Mouse (Mus musculus) kidney, embryonic 15.5 days (tissue): ENCODE data around the gene Gamt. TPM values are rescaled to one million over a fixed set of nuclear protein-coding genes. Genes with fewer than 3 reads are reported as not detected.
"Not testable (repeated sequence)": the region's sequence is repeated elsewhere in the genome, so short reads cannot be mapped to it uniquely, and the experiment has no call there.

Experiments used
- ATAC-seq: fragments of 200-750 bp; cut with Nextera tagmentation; replicated peaks from 2 replicates; pipeline ENCODE4 v1.8.0; 2017; ENCODE audit warnings: moderate TSS enrichment; ENCODE audit not compliant: low FRiP score
- H3K27ac ChIP-seq: fragments of 300-500 bp; sonication (generic); 2 replicates; pipeline ENCODE4 v1.5.1; 2015; ENCODE audit warnings: mild to moderate bottlenecking, inconsistent platforms
- H3K27me3 ChIP-seq: fragments of 300-500 bp; sonication (generic); 2 replicates; pipeline ENCODE4 v1.6.1; 2015; ENCODE audit warnings: inconsistent platforms
- H3K36me3 ChIP-seq: fragments of 300-500 bp; sonication (generic); 2 replicates; pipeline ENCODE4 v1.6.1; 2015; ENCODE audit warnings: inconsistent platforms
- H3K4me1 ChIP-seq: fragments of 300-500 bp; sonication (generic); 2 replicates; pipeline ENCODE4 v1.6.1; 2015; ENCODE audit warnings: inconsistent platforms
- H3K4me2 ChIP-seq: fragments of 300-500 bp; sonication (generic); 2 replicates; pipeline ENCODE4 v1.6.1; 2015; ENCODE audit warnings: moderate library complexity, mild to moderate bottlenecking, inconsistent platforms
- H3K4me3 ChIP-seq: fragments of 300-500 bp; sonication (generic); replicated peaks from 2 replicates; pipeline ENCODE4 v1.5.1; 2015; ENCODE audit warnings: mild to moderate bottlenecking, inconsistent platforms
- H3K9ac ChIP-seq: fragments of 300-500 bp; sonication (generic); 2 replicates; pipeline ENCODE4 v1.6.1; 2015; ENCODE audit warnings: mild to moderate bottlenecking, inconsistent platforms
- H3K9me3 ChIP-seq: fragments of 300-500 bp; sonication (generic); replicated peaks from 2 replicates; pipeline ENCODE4 v1.6.1; 2016; ENCODE audit warnings: inconsistent platforms
- WGBS: fragments of 180-500 bp; shearing (Covaris S2); methylation state at CpG from one replicate; pipeline ENCODE4 v1.1.7; 2015; ENCODE audit warnings: mixed read lengths; 5-methylcytosine and 5-hydroxymethylcytosine counted together
- polyA plus RNA-seq: library from polyadenylated mRNA; unstranded; fragments of >200 nt; fragmentation: Nextera tagmentation; extraction: Ambion mirVana; gene quantifications from 2 replicates; pipeline ENCODE4 v1.2.1, GENCODE M21; 2015

Gene Gamt
- polyA plus RNA-seq, 1 experiment from 2014 or later, result 37.0 TPM

- ATAC-seq, result no peak
- H3K27ac ChIP-seq, result no peak overlapping the region
- H3K36me3 ChIP-seq, result peaks cover 53% of the 10 kb centered on the region
- 92% methylated on average over 11 of the region's 11 CpGs for WGBS
- H3K9me3 ChIP-seq, result no peaks in the 10 kb centered on the region
- H3K4me3 ChIP-seq, result no peak overlapping the region
- H3K4me2 ChIP-seq, result no peak overlapping the region
- H3K9ac ChIP-seq, result no peak overlapping the region
- H3K27me3 ChIP-seq, result no peaks in the 10 kb centered on the region
- peaks cover 21% of the 10 kb centered on the region for H3K4me1 ChIP-seq
Measured at GRCm38 (mm10) chr10:80252493-80253274, 8.1 kb downstream of the Gamt start.

GRCm38 (mm10) chr10:80252011-80252410, 8.8 kb downstream of the Gamt start:
- ATAC-seq, result no peak
- Histone ChIP-seq H3K4me2 (no peak overlapping the region), H3K9ac (no peak overlapping the region), H3K4me1 (peaks cover 21% of the 10 kb centered on the region), H3K36me3 (peaks cover 47% of the 10 kb centered on the region), H3K4me3 (no peak overlapping the region), H3K27me3 (no peaks in the 10 kb centered on the region), H3K9me3 (no peaks in the 10 kb centered on the region), H3K27ac (no peak overlapping the region)

GRCm38 (mm10) chr10:80250573-80250972, 10.2 kb downstream of the Gamt start:
- ATAC-seq, result no peak
- no peaks in the 10 kb centered on the region for H3K9me3 ChIP-seq
- H3K27ac ChIP-seq, result no peak overlapping the region
- no peaks in the 10 kb centered on the region for H3K27me3 ChIP-seq
- peaks cover 23% of the 10 kb centered on the region for H3K4me1 ChIP-seq
- peaks cover 33% of the 10 kb centered on the region for H3K36me3 ChIP-seq
- peak overlapping the region; percentile 87 for H3K4me3 ChIP-seq
- WGBS, result 86% methylated on average over 4 of the region's 4 CpGs
- H3K9ac ChIP-seq, result peak overlapping the region; percentile 85; the same call in 1 of the 2 replicates
- peak overlapping the region; percentile 85 for H3K4me2 ChIP-seq

- Histone ChIP-seq H3K27me3 (no peaks in the 10 kb centered on the region), H3K9ac (peak overlapping the region; percentile 85), H3K36me3 (peaks cover 28% of the 10 kb centered on the region), H3K4me3 (peak overlapping the region; percentile 87), H3K27ac (peak overlapping the region; percentile 97), H3K4me2 (peak overlapping the region; percentile 85), H3K4me1 (peaks cover 28% of the 10 kb centered on the region), H3K9me3 (no peaks in the 10 kb centered on the region)
- 31% methylated on average over 2 of the region's 2 CpGs for WGBS
- ATAC-seq, result no peak
Measured at GRCm38 (mm10) chr10:80250059-80250458, 10.8 kb downstream of the Gamt start.

GRCm38 (mm10) chr10:80248971-80249640, 11.7 kb downstream of the Gamt start, which contains the start of gene Ndufs7:
Gene Ndufs7, plus strand, starts transcription at chr10:80249121.
- peak; percentile 90 for ATAC-seq
- no peaks in the 10 kb centered on the region for H3K9me3 ChIP-seq

GRCm38 (mm10) chr10:80248437-80248836, 12.4 kb downstream of the Gamt start:
- Histone ChIP-seq H3K4me1 (peaks cover 29% of the 10 kb centered on the region), H3K4me2 (peak overlapping the region; percentile 85), H3K4me3 (peak overlapping the region; percentile 87), H3K36me3 (peaks cover 26% of the 10 kb centered on the region), H3K9ac (0 out of 2 replicates have a peak overlapping the region, but pooled peaks have one; percentile 12)
- not testable (repeated sequence) for ATAC-seq, H3K27me3 ChIP-seq, H3K9me3 ChIP-seq, H3K27ac ChIP-seq
- WGBS, result 36% methylated on average over 3 of the region's 3 CpGs

More at GRCm38 (mm10) chr10:80248971-80249640, 11.7 kb downstream of the Gamt start, which contains the start of gene Ndufs7:
- H3K9ac ChIP-seq, result peak within 1 kb of the TSS; percentile 85
- peak within 1 kb of the TSS; percentile 87 for H3K4me3 ChIP-seq
- H3K27ac ChIP-seq, result peak within 1 kb of the TSS; percentile 97
- H3K36me3 ChIP-seq, result peaks cover 26% of the 10 kb centered on the region
- H3K4me1 ChIP-seq, result peaks cover 29% of the 10 kb centered on the region
- H3K4me2 ChIP-seq, result peak within 1 kb of the TSS; percentile 85
- no peaks in the 10 kb centered on the region for H3K27me3 ChIP-seq
- WGBS, result under 1% methylated on average over 53 of the region's 53 CpGs

GRCm38 (mm10) chr10:80247849-80248248, 13.0 kb downstream of the Gamt start:
- WGBS, result 48% methylated on average over 6 of the region's 6 CpGs
- peaks cover 26% of the 10 kb centered on the region for H3K36me3 ChIP-seq
- H3K4me1 ChIP-seq, result peaks cover 29% of the 10 kb centered on the region
- H3K27ac ChIP-seq, result no peak overlapping the region
- no peak overlapping the region for H3K9ac ChIP-seq
- no peak for ATAC-seq
- H3K4me3 ChIP-seq, result peak overlapping the region; percentile 87
- H3K27me3 ChIP-seq, result no peaks in the 10 kb centered on the region
- no peaks in the 10 kb centered on the region for H3K9me3 ChIP-seq
- peak overlapping the region; percentile 85; the same call in 1 of the 2 replicates for H3K4me2 ChIP-seq

GRCm38 (mm10) chr10:80245600-80245999, 15.2 kb downstream of the Gamt start:
- Histone ChIP-seq H3K4me2 (no peak overlapping the region; the same call in 1 of the 2 replicates), H3K9me3 (no peaks in the 10 kb centered on the region), H3K9ac (0 out of 2 replicates have a peak overlapping the region, but pooled peaks have one; percentile 30), H3K4me1 (peaks cover 21% of the 10 kb centered on the region), H3K36me3 (peaks cover 42% of the 10 kb centered on the region), H3K27me3 (no peaks in the 10 kb centered on the region), H3K4me3 (no peak overlapping the region), H3K27ac (0 out of 2 replicates have a peak overlapping the region, but pooled peaks have one; percentile 13)
- 8% methylated on average over 4 of the region's 4 CpGs for WGBS
- ATAC-seq, result 0 out of 2 replicates have a peak, but pooled peaks have one; percentile 2

GRCm38 (mm10) chr10:80244791-80245399, 15.9 kb downstream of the Gamt start:
- no peak overlapping the region for H3K4me2 ChIP-seq
- peaks cover 49% of the 10 kb centered on the region for H3K36me3 ChIP-seq
- no peaks in the 10 kb centered on the region for H3K27me3 ChIP-seq
- H3K27ac ChIP-seq, result 0 out of 2 replicates have a peak overlapping the region, but pooled peaks have one; percentile 13
- ATAC-seq, result no peak
- 0 out of 2 replicates have a peak overlapping the region, but pooled peaks have one; percentile 30 for H3K9ac ChIP-seq
- whole genome bisulfite sequencing, result 44% methylated on average over 5 of the region's 5 CpGs
- no peaks in the 10 kb centered on the region for H3K9me3 ChIP-seq
- H3K4me3 ChIP-seq, result no peak overlapping the region
- H3K4me1 ChIP-seq, result peaks cover 14% of the 10 kb centered on the region

- Histone ChIP-seq H3K4me3 (no peak overlapping the region), H3K27ac (no peak overlapping the region), H3K4me1 (peaks cover 8% of the 10 kb centered on the region), H3K9ac (no peak overlapping the region), H3K27me3 (no peaks in the 10 kb centered on the region), H3K36me3 (peaks cover 72% of the 10 kb centered on the region), H3K9me3 (no peaks in the 10 kb centered on the region), H3K4me2 (no peak overlapping the region)
- 93% methylated on average over 3 of the region's 3 CpGs for WGBS
- no peak for ATAC-seq
Measured at GRCm38 (mm10) chr10:80242607-80243006, 18.2 kb downstream of the Gamt start.

- no peak overlapping the region for H3K27ac ChIP-seq
- H3K9ac ChIP-seq, result no peak overlapping the region
- no peak overlapping the region for H3K4me2 ChIP-seq
- no peaks in the 10 kb centered on the region for H3K27me3 ChIP-seq
- no peaks in the 10 kb centered on the region for H3K9me3 ChIP-seq
- peaks cover 78% of the 10 kb centered on the region for H3K36me3 ChIP-seq
- 71% methylated on average over 9 of the region's 9 CpGs for WGBS
- H3K4me3 ChIP-seq, result no peak overlapping the region
- ATAC-seq, result no peak
- H3K4me1 ChIP-seq, result peaks cover 8% of the 10 kb centered on the region
Measured at GRCm38 (mm10) chr10:80242088-80242487, 18.7 kb downstream of the Gamt start.
